Mouse (Mus musculus): ENCODE measurements around the gene Ldlrap1. TPM values are rescaled to one million over a fixed set of nuclear protein-coding genes. Genes with fewer than 3 reads are reported as not detected.

The Ldlrap1 gene
- 13.3 and 16.5 TPM in 2 replicates for polyA plus RNA-seq (2011; ENCODE audit: insufficient read length, low read depth, missing spikeins)

- no peak for TF ChIP-seq CTCF (IDR thresholded peaks at IDR 0.05; ENCODE audit: borderline replicate concordance, insufficient read depth, low read length)
- peak; percentile 65 for TF ChIP-seq POLR2A (IDR thresholded peaks at IDR 0.05; ENCODE audit: low read depth, low read length)
- Histone ChIP-seq H3K27ac (ENCODE audit: insufficient read depth, low read length) (no peak within 1 kb of the TSS), H3K4me3 (ENCODE audit: insufficient read depth, low read length) (peak within 1 kb of the TSS; percentile 96), H3K4me1 (ENCODE audit: control insufficient read depth, insufficient read depth, low read length) (peaks cover 11% of the 10 kb centered on the region)
Measured at GRCm38 (mm10) chr4:134767426-134768225, at the start of gene Ldlrap1. Gene Ldlrap1 (minus strand): TSS chr4:134768024.

DNA sequence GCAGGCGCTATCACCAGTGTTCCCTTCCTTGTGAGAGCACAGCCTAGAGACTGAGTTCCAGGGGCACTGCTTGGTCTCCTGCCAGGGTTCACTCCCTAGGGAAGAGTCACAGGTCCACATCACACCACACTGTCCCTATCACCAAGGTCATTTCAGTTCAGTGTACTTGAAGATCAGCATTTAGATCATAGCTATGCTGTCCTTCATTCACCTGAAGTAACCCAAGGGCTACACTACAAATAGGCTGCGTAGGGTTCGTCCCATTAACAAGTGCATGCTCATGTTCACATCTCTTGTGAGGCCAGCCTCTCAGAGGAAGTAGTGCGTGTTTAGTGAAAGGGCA, 46.4 kb upstream of the Ldlrap1 start:
- no peak overlapping the region for H3K4me3 ChIP-seq (ENCODE audit: insufficient read depth, low read length)
- H3K4me1 ChIP-seq (ENCODE audit: control insufficient read depth, insufficient read depth, low read length) = no peaks in the 10 kb centered on the region
- no peak overlapping the region for H3K27ac ChIP-seq (ENCODE audit: insufficient read depth, low read length)
- TF ChIP-seq CTCF (IDR thresholded peaks at IDR 0.05; ENCODE audit: borderline replicate concordance, insufficient read depth, low read length) = no peak

DNA sequence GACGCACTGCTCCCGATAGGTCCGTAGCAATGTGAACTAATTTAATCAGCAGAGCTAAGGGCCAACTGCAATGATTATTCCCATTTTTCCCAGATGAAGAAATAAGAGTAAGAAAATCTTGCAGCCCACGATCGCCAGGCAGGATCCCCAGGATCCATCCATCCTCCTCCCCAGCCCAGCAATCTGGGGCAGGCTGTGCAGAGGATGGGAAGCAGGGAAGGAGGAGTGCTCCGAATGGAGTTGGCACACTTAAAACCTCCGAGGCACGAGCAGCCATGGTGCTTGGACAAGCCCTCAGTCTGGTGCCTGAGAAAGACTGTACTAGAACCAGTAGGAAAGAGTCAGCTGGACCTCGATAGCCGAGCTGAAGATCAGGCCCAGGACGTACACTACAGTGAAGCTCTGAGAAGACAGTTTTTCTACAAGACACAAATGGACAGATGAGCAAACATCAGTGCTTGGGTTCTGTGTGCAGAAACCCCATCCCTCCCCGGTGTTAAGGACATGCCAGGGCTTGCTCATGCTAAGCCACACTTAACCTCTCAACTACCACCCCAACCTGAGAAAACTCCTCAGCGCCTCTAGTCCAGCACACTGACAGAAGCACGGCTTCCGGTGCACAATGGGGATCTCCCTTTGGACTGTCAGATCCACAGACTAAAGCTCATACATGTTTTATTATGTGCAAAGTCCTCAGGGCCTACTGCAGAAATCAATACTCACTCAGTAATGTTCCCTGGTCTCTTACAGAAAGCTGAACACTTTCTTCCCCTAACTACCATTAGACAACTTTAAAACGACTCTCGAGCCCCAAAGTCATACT, 45.8 kb upstream of the Ldlrap1 start:
- Histone ChIP-seq H3K27ac (ENCODE audit: insufficient read depth, low read length) (no peak overlapping the region), H3K4me1 (ENCODE audit: control insufficient read depth, insufficient read depth, low read length) (no peaks in the 10 kb centered on the region), H3K4me3 (ENCODE audit: insufficient read depth, low read length) (no peak overlapping the region)
- TF ChIP-seq POLR2A (IDR thresholded peaks at IDR 0.05; ENCODE audit: low read depth, low read length) (no peak), CTCF (IDR thresholded peaks at IDR 0.05; ENCODE audit: borderline replicate concordance, insufficient read depth, low read length) (no peak)

GRCm38 (mm10) chr4:134804765-134805164, 36.9 kb upstream of the Ldlrap1 start:
- TF ChIP-seq POLR2A (IDR thresholded peaks at IDR 0.05; ENCODE audit: low read depth, low read length) = no peak
- no peak for TF ChIP-seq CTCF (IDR thresholded peaks at IDR 0.05; ENCODE audit: borderline replicate concordance, insufficient read depth, low read length)
- peaks cover 4% of the 10 kb centered on the region for H3K4me1 ChIP-seq (ENCODE audit: control insufficient read depth, insufficient read depth, low read length)
- no peak overlapping the region for H3K4me3 ChIP-seq (ENCODE audit: insufficient read depth, low read length)
- no peak overlapping the region for H3K27ac ChIP-seq (ENCODE audit: insufficient read depth, low read length)

DNA sequence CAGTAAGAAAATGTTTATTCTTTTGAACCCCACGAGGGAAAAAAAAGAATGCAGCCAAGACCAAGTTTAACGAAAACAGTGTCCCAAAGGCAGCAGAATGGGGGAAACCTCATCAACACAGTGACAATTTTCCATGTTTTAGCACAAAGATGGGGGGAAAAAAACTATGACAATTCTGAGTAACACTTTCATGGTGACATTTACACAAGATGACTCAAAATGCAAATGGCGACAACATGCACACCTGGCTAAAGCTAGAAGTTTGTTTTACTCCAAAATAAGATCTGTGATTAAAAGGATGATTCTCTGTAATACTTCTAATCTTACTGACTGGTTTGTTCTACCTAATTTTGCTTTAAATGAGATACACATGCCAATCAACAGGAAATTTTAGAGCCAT, 34.9 kb upstream of the Ldlrap1 start:
- Histone ChIP-seq H3K27ac (ENCODE audit: insufficient read depth, low read length) (no peak overlapping the region), H3K4me3 (ENCODE audit: insufficient read depth, low read length) (no peak overlapping the region), H3K4me1 (ENCODE audit: control insufficient read depth, insufficient read depth, low read length) (peaks cover 4% of the 10 kb centered on the region)
- TF ChIP-seq POLR2A (IDR thresholded peaks at IDR 0.05; ENCODE audit: low read depth, low read length) (no peak), CTCF (IDR thresholded peaks at IDR 0.05; ENCODE audit: borderline replicate concordance, insufficient read depth, low read length) (no peak)

DNA sequence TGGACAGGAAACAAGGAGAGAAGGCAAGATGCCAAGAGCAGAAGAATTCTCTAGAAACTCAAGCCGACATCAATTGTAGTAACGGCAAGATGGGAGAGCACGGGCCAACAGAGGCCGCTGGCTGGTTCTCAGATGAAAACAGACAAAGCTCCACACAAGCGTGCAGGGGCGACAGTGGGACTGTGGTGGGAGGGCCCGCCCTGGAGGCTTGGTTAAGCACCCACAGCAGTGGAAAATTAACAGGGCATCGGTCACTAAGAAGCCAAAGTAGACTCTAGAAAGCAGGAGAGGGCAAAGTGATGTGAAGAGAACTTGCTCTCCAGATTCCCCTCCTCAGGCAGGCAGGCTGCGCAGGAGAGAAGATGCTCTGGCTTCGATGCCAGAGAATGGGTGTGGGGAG, 34.3 kb upstream of the Ldlrap1 start:
- TF ChIP-seq POLR2A (IDR thresholded peaks at IDR 0.05; ENCODE audit: low read depth, low read length) (no peak), CTCF (IDR thresholded peaks at IDR 0.05; ENCODE audit: borderline replicate concordance, insufficient read depth, low read length) (no peak)
- Histone ChIP-seq H3K4me3 (ENCODE audit: insufficient read depth, low read length) (no peak overlapping the region), H3K4me1 (ENCODE audit: control insufficient read depth, insufficient read depth, low read length) (peaks cover 4% of the 10 kb centered on the region), H3K27ac (ENCODE audit: insufficient read depth, low read length) (no peak overlapping the region)

GRCm38 (mm10) chr4:134800693-134801092, 32.9 kb upstream of the Ldlrap1 start:
- Histone ChIP-seq H3K4me1 (ENCODE audit: control insufficient read depth, insufficient read depth, low read length) (0 out of 2 replicates have a peak, but pooled peaks cover 2% of the 10 kb centered on the region), H3K27ac (ENCODE audit: insufficient read depth, low read length) (no peak overlapping the region), H3K4me3 (ENCODE audit: insufficient read depth, low read length) (no peak overlapping the region)
- TF ChIP-seq POLR2A (IDR thresholded peaks at IDR 0.05; ENCODE audit: low read depth, low read length) (no peak), CTCF (IDR thresholded peaks at IDR 0.05; ENCODE audit: borderline replicate concordance, insufficient read depth, low read length) (no peak)

DNA sequence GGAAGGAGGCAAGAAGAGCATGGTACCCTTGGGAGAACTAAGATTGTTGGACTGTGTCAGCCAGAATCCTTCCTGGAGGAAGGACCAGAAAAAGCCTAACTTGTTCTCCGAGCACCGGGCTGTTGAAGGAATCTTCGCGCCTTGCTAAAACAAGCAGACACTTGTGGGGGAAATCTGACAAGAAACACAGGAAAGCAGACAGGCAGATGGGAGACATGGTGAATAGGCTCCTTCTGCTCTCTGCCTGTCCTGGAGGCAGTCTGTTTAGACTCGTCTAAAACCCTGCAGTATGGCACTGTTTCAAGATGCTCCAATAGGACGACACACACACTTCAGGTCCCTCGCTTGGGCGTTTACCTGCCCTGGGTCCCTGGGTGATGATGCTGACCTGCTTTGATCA, 32.3 kb upstream of the Ldlrap1 start:
- Histone ChIP-seq H3K4me1 (ENCODE audit: control insufficient read depth, insufficient read depth, low read length) (0 out of 2 replicates have a peak, but pooled peaks cover 2% of the 10 kb centered on the region), H3K27ac (ENCODE audit: insufficient read depth, low read length) (no peak overlapping the region), H3K4me3 (ENCODE audit: insufficient read depth, low read length) (no peak overlapping the region)
- TF ChIP-seq CTCF (IDR thresholded peaks at IDR 0.05; ENCODE audit: borderline replicate concordance, insufficient read depth, low read length) = no peak
- no peak for TF ChIP-seq POLR2A (IDR thresholded peaks at IDR 0.05; ENCODE audit: low read depth, low read length)

DNA sequence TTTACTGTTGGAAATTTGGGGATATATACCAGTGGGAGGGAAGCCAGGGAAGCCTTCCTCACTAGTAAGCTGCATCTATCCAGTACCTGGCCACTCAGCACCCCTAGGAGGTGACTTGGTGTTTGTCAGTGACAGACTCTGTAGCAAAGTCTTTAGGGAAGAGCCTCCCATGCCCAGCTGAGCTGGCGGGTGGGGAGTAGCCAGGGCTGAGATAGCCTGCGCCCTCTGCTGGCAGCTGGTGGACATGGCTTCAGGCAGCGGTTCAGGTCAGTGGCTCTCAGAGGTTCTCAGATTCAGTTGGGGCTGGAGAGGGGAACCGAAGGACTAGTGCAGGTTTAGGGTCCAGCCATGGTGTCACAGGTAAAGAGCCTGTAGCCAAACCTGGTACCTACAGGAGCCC, 31.4 kb upstream of the Ldlrap1 start:
- TF ChIP-seq CTCF (IDR thresholded peaks at IDR 0.05; ENCODE audit: borderline replicate concordance, insufficient read depth, low read length) = peak; percentile 95
- no peak for TF ChIP-seq POLR2A (IDR thresholded peaks at IDR 0.05; ENCODE audit: low read depth, low read length)
- no peak overlapping the region for H3K4me3 ChIP-seq (ENCODE audit: insufficient read depth, low read length)
- no peaks in the 10 kb centered on the region for H3K4me1 ChIP-seq (ENCODE audit: control insufficient read depth, insufficient read depth, low read length)
- no peak overlapping the region for H3K27ac ChIP-seq (ENCODE audit: insufficient read depth, low read length)

- Histone ChIP-seq H3K4me1 (ENCODE audit: control insufficient read depth, insufficient read depth, low read length) (no peaks in the 10 kb centered on the region), H3K4me3 (ENCODE audit: insufficient read depth, low read length) (no peak overlapping the region), H3K27ac (ENCODE audit: insufficient read depth, low read length) (no peak overlapping the region)
- TF ChIP-seq POLR2A (IDR thresholded peaks at IDR 0.05; ENCODE audit: low read depth, low read length) (no peak), CTCF (IDR thresholded peaks at IDR 0.05; ENCODE audit: borderline replicate concordance, insufficient read depth, low read length) (no peak)
Measured at GRCm38 (mm10) chr4:134798861-134799260, 31.0 kb upstream of the Ldlrap1 start.

All from embryonic fibroblast, embryonic 13.5 days (primary cell).